Mouse (Mus musculus) erythroblast, embryonic 14.5 days (primary cell): ENCODE data around the gene Krcc1.

Source experiments
- GATA1 ChIP-seq: IDR thresholded peaks from 2 replicates; pipeline ENCODE4 v1.6.1; 2012; ENCODE audit warnings: low read length, inconsistent platforms, mixed read lengths
- TAL1 ChIP-seq: IDR thresholded peaks from 3 replicates; pipeline ENCODE4 v1.6.1; 2012; ENCODE audit warnings: low read length, inconsistent platforms, mixed read lengths

GRCm38 (mm10) chr6:71256166-71256565, 15.3 kb upstream of the Krcc1 start:
- TF ChIP-seq GATA1 = no peak
- TF ChIP-seq TAL1 = no peak
